Mouse (Mus musculus) kidney, embryonic 15.5 days (tissue): ENCODE results near the gene Spi1. TPM values are rescaled to one million over a fixed set of nuclear protein-coding genes. Genes with fewer than 3 reads are reported as not detected.

Experiments
- ATAC-seq: fragments of 200-750 bp; cut with Nextera tagmentation; replicated peaks from 2 replicates; pipeline ENCODE4 v1.8.0; 2017; ENCODE audit warnings: moderate TSS enrichment; ENCODE audit not compliant: low FRiP score
- H3K27ac ChIP-seq: fragments of 300-500 bp; sonication (generic); 2 replicates; pipeline ENCODE4 v1.5.1; 2015; ENCODE audit warnings: mild to moderate bottlenecking, inconsistent platforms
- H3K27me3 ChIP-seq: fragments of 300-500 bp; sonication (generic); 2 replicates; pipeline ENCODE4 v1.6.1; 2015; ENCODE audit warnings: inconsistent platforms
- H3K36me3 ChIP-seq: fragments of 300-500 bp; sonication (generic); 2 replicates; pipeline ENCODE4 v1.6.1; 2015; ENCODE audit warnings: inconsistent platforms
- H3K4me1 ChIP-seq: fragments of 300-500 bp; sonication (generic); 2 replicates; pipeline ENCODE4 v1.6.1; 2015; ENCODE audit warnings: inconsistent platforms
- H3K4me2 ChIP-seq: fragments of 300-500 bp; sonication (generic); 2 replicates; pipeline ENCODE4 v1.6.1; 2015; ENCODE audit warnings: moderate library complexity, mild to moderate bottlenecking, inconsistent platforms
- H3K4me3 ChIP-seq: fragments of 300-500 bp; sonication (generic); replicated peaks from 2 replicates; pipeline ENCODE4 v1.5.1; 2015; ENCODE audit warnings: mild to moderate bottlenecking, inconsistent platforms
- H3K9ac ChIP-seq: fragments of 300-500 bp; sonication (generic); 2 replicates; pipeline ENCODE4 v1.6.1; 2015; ENCODE audit warnings: mild to moderate bottlenecking, inconsistent platforms
- H3K9me3 ChIP-seq: fragments of 300-500 bp; sonication (generic); replicated peaks from 2 replicates; pipeline ENCODE4 v1.6.1; 2016; ENCODE audit warnings: inconsistent platforms
- WGBS: fragments of 180-500 bp; shearing (Covaris S2); methylation state at CpG from one replicate; pipeline ENCODE4 v1.1.7; 2015; ENCODE audit warnings: mixed read lengths; 5-methylcytosine and 5-hydroxymethylcytosine counted together
- polyA plus RNA-seq: library from polyadenylated mRNA; unstranded; fragments of >200 nt; fragmentation: Nextera tagmentation; extraction: Ambion mirVana; gene quantifications from 2 replicates; pipeline ENCODE4 v1.2.1, GENCODE M21; 2015

Gene Spi1
- polyA plus RNA-seq, 1 experiment from 2014 or later: 5.4 TPM

DNA sequence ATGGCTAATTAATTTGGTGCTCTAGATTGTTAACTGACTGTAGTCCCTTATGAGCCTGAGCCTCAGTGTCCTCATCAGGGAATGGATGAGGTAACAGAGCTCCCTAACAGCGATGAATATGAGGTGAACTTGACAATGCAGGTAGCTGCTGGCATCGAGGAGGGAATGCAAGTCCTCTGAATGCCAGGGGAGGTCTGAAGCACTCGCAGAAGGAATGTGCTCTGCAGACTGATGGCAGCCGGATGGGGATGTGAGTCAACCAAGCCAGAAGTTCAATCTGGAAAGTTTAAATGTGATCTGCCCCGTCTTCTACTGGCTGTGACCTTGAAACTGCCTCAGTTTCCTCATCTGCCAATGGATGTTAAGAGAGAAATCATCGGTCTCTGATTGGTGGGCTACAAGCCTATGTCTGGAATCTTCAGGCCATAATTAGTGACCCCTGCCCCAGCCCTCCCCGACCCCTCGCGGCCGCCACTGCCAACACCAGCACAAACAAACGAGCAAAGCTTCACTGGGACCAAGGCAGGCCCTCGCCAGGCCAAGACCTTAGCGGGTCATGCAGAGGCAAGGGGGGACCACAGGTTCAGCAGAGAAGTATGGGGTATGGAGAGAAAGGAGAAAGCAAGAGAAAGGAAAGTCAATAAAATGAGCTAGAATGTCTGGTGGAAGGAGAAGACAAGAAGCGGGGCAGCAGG is 12.7 kb upstream of the Spi1 start:
- Histone ChIP-seq H3K9ac (peak overlapping the region; percentile 70), H3K36me3 (peaks cover 22% of the 10 kb centered on the region), H3K9me3 (no peaks in the 10 kb centered on the region), H3K4me1 (peaks cover 24% of the 10 kb centered on the region), H3K4me3 (peak overlapping the region; percentile 72), H3K27me3 (no peaks in the 10 kb centered on the region), H3K27ac (peak overlapping the region; percentile 93), H3K4me2 (peak overlapping the region; percentile 72)
- ATAC-seq: peak; percentile 3; the same call in 1 of the 2 replicates
- WGBS: 6% methylated on average over 14 of the region's 14 CpGs

DNA sequence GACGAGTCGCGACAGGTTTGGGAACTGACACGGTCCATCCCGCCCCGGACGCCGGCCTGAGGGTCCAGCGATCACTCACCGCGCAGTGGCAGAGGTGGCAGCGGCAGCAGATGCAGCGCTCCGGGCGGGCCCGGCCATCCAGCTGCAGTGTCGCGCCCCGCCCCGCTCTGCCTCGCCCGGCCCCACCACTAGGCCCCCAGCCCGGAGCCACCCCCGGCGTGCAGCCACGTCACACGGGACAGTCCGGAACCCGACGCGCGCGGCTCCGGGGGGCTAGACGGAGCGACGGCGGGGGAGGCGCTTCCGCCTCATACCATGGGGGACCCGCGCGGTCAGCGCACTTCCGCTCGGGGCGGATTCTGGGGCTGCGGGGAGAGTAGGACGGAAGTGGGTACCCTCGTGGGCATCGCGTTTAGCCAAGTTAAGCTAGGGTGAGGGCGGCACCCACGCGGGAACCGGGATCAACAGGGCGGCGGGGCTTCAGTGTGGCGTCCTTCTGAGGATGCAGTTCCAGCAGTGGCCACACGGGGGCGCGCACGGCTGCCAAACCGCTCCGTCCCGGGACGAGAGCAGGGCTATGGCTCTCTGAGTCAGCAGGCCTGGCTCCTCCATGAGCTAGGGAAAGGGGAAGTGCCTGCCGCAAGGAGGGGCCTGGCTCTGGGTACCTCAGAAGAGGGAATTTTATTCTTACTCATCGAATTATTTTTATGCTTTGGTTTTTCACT is 12.0 kb upstream of the Spi1 start, which contains the start of gene Slc39a13:
Gene Slc39a13, minus strand, starts transcription at position 342 of the 725 bp plus-strand sequence.
- peak within 1 kb of the TSS; percentile 72 for H3K4me2 ChIP-seq
- WGBS: under 1% methylated on average over 69 of the region's 69 CpGs

GRCm38 (mm10) chr2:91071059-91071458 is 11.1 kb upstream of the Spi1 start:
- ATAC-seq: no peak
- WGBS: 85% methylated on average over 10 of the region's 10 CpGs
- H3K4me1 ChIP-seq: peaks cover 24% of the 10 kb centered on the region
- peak overlapping the region; percentile 72 for H3K4me3 ChIP-seq
- peak overlapping the region; percentile 70 for H3K9ac ChIP-seq
- H3K9me3 ChIP-seq: no peaks in the 10 kb centered on the region
- H3K27me3 ChIP-seq: no peaks in the 10 kb centered on the region
- H3K36me3 ChIP-seq: peaks cover 12% of the 10 kb centered on the region
- H3K4me2 ChIP-seq: peak overlapping the region; percentile 72
- peak overlapping the region; percentile 93 for H3K27ac ChIP-seq

More for the DNA sequence above, 12.0 kb upstream of the Spi1 start, which contains the start of gene Slc39a13:
- Histone ChIP-seq H3K27me3 (no peaks in the 10 kb centered on the region), H3K36me3 (peaks cover 15% of the 10 kb centered on the region), H3K27ac (peak within 1 kb of the TSS; percentile 93), H3K4me3 (peak within 1 kb of the TSS; percentile 72), H3K4me1 (peaks cover 24% of the 10 kb centered on the region), H3K9ac (peak within 1 kb of the TSS; percentile 70), H3K9me3 (no peaks in the 10 kb centered on the region)
- ATAC-seq: peak; percentile 97

- ATAC-seq: no peak
- Histone ChIP-seq H3K9me3 (no peaks in the 10 kb centered on the region), H3K27ac (no peak overlapping the region), H3K36me3 (peaks cover 3% of the 10 kb centered on the region), H3K27me3 (no peaks in the 10 kb centered on the region), H3K9ac (no peak overlapping the region), H3K4me1 (peaks cover 24% of the 10 kb centered on the region), H3K4me2 (no peak overlapping the region), H3K4me3 (no peak overlapping the region)
- WGBS: 35% methylated on average over 1 of the region's 1 CpGs
Measured at GRCm38 (mm10) chr2:91072092-91072491, 10.1 kb upstream of the Spi1 start.

DNA sequence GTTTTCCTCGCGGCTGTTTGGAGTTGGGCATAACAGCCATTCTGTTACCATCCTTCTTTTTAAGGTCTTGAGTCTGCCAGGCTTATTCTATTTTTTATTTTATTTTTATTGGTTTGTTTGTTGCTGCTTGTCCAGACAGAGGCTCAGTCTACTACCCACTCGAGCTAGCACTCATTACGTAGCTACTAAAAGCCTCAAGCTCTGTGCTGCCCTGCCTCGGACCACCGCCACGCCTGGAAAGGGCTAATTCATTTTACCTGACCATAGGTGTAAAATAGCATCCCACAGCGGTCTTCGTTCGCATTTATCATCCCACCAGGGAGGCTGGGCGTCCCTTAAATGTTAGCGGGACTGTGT is 4.3 kb upstream of the Spi1 start:
- Histone ChIP-seq H3K4me2 (peak overlapping the region; percentile 92), H3K9ac (0 out of 2 replicates have a peak overlapping the region, but pooled peaks have one; percentile 55), H3K4me3 (peak overlapping the region; percentile 51), H3K9me3 (no peaks in the 10 kb centered on the region), H3K27ac (no peak overlapping the region), H3K27me3 (no peaks in the 10 kb centered on the region), H3K36me3 (no peaks in the 10 kb centered on the region), H3K4me1 (peaks cover 17% of the 10 kb centered on the region)
- ATAC-seq: no peak
- 13% methylated on average over 12 of the region's 12 CpGs for WGBS

DNA sequence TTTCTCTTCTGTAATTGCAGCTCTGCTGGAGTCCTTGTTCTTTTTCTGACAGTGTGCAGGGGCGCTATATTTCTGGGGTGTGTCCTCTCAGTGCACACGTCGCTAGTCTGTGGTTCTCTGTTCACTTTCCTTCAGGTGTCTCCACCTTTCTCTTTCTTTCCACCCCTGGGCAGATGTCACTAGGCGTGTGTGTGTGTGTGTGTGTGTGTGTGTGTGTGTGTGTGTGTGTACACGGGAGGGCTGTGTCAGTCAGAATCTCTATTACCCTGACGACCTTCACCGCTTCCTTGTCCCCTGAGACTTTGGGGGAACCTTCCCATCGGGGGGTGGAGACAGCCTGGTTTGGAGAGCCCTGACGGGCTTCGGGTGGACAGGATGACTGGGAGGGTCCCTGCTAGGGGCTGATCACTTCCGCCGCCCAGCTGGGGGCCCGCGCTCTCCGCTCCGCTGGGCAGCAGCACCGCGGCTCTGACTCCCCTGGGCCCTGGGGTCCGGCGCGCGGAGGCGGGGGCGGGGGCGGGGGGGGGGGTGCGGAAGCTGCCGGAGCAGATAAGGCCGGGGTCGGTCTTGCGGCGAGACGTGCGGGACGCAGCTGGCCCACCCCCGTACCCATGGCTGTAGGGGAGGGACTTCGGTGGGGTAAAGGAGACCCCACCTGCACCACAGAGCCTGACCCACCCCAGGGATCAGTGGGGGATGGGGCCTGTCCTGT is 3.7 kb upstream of the Spi1 start:
- Histone ChIP-seq H3K4me1 (peaks cover 20% of the 10 kb centered on the region), H3K36me3 (no peaks in the 10 kb centered on the region), H3K27ac (peak overlapping the region; percentile 2; the same call in 1 of the 2 replicates), H3K4me3 (peak overlapping the region; percentile 51), H3K27me3 (no peaks in the 10 kb centered on the region), H3K9me3 (no peaks in the 10 kb centered on the region), H3K4me2 (peak overlapping the region; percentile 92), H3K9ac (peak overlapping the region; percentile 55)
- peak; percentile 83 for ATAC-seq
- WGBS: under 1% methylated on average over 21 of the region's 36 CpGs

DNA sequence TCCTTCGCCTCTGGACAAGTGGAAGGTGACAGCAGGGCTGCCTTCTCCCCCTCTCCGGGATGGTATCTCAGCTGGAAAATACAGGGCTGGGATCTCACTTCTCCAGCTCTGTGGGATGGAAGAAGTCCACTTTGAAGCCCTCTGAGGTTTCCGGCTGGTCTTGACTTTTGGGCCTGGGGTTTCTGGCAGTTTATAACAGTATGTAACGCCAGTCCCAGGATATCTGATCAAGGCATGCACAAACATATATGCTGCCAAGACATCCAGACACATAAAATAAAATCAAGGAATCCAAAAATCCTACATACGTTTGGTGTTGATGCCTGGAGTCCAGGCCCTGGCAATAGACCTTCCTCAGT is 3.2 kb upstream of the Spi1 start:
- H3K27me3 ChIP-seq: no peaks in the 10 kb centered on the region
- H3K4me1 ChIP-seq: peaks cover 20% of the 10 kb centered on the region
- ATAC-seq: no peak
- H3K27ac ChIP-seq: 0 out of 2 replicates have a peak overlapping the region, but pooled peaks have one; percentile 2
- no peaks in the 10 kb centered on the region for H3K36me3 ChIP-seq
- H3K4me2 ChIP-seq: peak overlapping the region; percentile 92
- H3K9me3 ChIP-seq: no peaks in the 10 kb centered on the region
- WGBS: 14% methylated on average over 5 of the region's 5 CpGs
- peak overlapping the region; percentile 55 for H3K9ac ChIP-seq
- H3K4me3 ChIP-seq: peak overlapping the region; percentile 51

GRCm38 (mm10) chr2:91080784-91081513 is 1.2 kb upstream of the Spi1 start:
- Histone ChIP-seq H3K4me1 (peaks cover 20% of the 10 kb centered on the region), H3K27ac (no peak overlapping the region), H3K27me3 (no peaks in the 10 kb centered on the region), H3K4me3 (no peak overlapping the region), H3K36me3 (no peaks in the 10 kb centered on the region), H3K9me3 (no peaks in the 10 kb centered on the region), H3K9ac (no peak overlapping the region), H3K4me2 (no peak overlapping the region)
- no peak for ATAC-seq
- 83% methylated on average over 8 of the region's 8 CpGs for WGBS

DNA sequence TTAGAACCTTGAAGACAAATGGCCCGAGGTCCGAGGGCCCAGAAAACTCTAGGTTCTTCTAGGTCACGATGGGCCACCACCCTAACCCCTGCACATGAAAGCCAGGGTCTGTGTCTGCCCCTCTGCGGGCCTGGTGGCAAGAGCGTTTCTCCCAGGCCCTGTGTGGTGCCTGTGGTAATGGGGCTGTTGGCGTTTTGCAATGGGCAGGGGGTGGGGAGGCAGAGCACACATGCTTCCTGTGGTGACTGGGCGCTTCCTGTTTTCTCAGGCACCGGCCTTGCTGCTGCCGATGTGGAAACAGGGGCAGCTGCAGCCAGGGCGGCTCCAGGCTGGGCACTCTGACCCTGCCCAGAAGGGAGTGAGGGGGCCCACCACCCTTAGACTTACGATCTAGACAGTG is 654 bp downstream of the Spi1 start:
- ATAC-seq: no peak

GRCm38 (mm10) chr2:91083366-91083940 is 1.3 kb downstream of the Spi1 start:
- no peak overlapping the region for H3K4me2 ChIP-seq
- 78% methylated on average over 1 of the region's 1 CpGs for WGBS

More for the DNA sequence above, 654 bp downstream of the Spi1 start:
- 61% methylated on average over 11 of the region's 11 CpGs for WGBS
- Histone ChIP-seq H3K4me3 (no peak overlapping the region), H3K4me2 (no peak overlapping the region), H3K4me1 (peaks cover 19% of the 10 kb centered on the region), H3K27ac (no peak overlapping the region), H3K9me3 (no peaks in the 10 kb centered on the region), H3K27me3 (no peaks in the 10 kb centered on the region), H3K9ac (no peak overlapping the region), H3K36me3 (no peaks in the 10 kb centered on the region)

DNA sequence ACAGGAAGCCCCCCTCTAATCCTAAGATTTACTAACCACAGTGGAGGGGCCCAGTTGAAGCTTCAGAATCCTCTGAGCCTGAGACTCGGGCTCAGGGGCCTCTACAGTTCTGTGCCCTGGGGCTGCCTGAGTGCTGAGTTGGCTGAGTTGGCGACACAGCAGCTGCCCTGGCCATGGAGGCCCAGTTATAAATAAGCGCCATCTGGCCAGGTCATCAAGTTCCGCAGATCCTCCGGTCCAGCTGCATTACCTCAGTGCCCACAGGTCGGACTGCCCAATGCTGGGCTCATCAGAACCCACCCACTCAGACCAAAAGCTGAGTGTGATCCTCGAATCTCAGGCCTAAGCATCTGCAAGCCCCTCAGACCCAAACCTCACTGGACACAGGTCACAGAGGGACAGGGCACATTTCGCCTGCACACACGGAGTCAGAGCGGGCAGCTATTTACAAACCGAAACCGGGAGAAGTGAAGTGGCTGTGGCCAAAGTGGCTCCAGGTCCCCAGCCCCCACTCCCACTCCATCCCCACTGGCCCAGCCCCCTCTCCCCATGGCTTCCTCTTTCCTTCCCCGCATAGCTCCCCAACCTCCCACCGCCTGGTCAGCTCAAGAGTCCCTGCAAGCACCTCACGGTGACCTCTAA is 2.1 kb downstream of the Spi1 start:
- ATAC-seq: no peak
- H3K36me3 ChIP-seq: no peaks in the 10 kb centered on the region
- no peak overlapping the region for H3K4me3 ChIP-seq
- 77% methylated on average over 15 of the region's 15 CpGs for WGBS
- no peak overlapping the region for H3K27ac ChIP-seq
- no peak overlapping the region for H3K4me2 ChIP-seq
- no peaks in the 10 kb centered on the region for H3K9me3 ChIP-seq
- no peaks in the 10 kb centered on the region for H3K27me3 ChIP-seq
- H3K9ac ChIP-seq: no peak overlapping the region
- peaks cover 5% of the 10 kb centered on the region for H3K4me1 ChIP-seq

More at GRCm38 (mm10) chr2:91083366-91083940, 1.3 kb downstream of the Spi1 start:
- H3K36me3 ChIP-seq: no peaks in the 10 kb centered on the region
- no peaks in the 10 kb centered on the region for H3K27me3 ChIP-seq
- H3K4me3 ChIP-seq: no peak overlapping the region
- H3K9me3 ChIP-seq: no peaks in the 10 kb centered on the region
- H3K9ac ChIP-seq: no peak overlapping the region
- H3K4me1 ChIP-seq: peaks cover 13% of the 10 kb centered on the region
- ATAC-seq: no peak
- no peak overlapping the region for H3K27ac ChIP-seq
